Mouse (Mus musculus) cortical plate, adult 2 months (tissue): ENCODE measurements around the gene Cdk5r2.

ENCODE experiments used
- CTCF ChIP-seq: fragments of 200-500 bp; IDR thresholded peaks from 2 replicates; pipeline ENCODE4 v1.5.1; 2011; ENCODE audit warnings: mild to moderate bottlenecking, control low read depth, low read length; ENCODE audit not compliant: insufficient read depth; ENCODE audit errors: extremely low read depth
- POLR2A ChIP-seq: fragments of 200-500 bp; IDR thresholded peaks from 2 replicates; pipeline ENCODE4 v1.6.1; 2011; ENCODE audit warnings: mild to moderate bottlenecking, low read length, control low read depth; ENCODE audit not compliant: insufficient read depth; ENCODE audit errors: extremely low read depth

GRCm38 (mm10) chr1:74902191-74902590, 47.5 kb downstream of the Cdk5r2 start:
- TF ChIP-seq CTCF, result no peak
- no peak for TF ChIP-seq POLR2A
